Mouse (Mus musculus) T-helper 17 cell (primary cell): Measurements from ENCODE around the gene Mgat3.

Experiments used
- in situ Hi-C, 2 experiments: fragments of 300-600 bp; cut with MboI, MseI; formaldehyde crosslinking; loops; 1 replicate in 1 of 2; 2 replicates in 1 of 2; pipeline ENCODE4 v1.15.1; 2025; ENCODE audit warnings: high pct_unique_total_duplicates in 2 of 2

Gene Mgat3

GRCm38 (mm10) chr15:80175316-80175715 is 1.8 kb downstream of the Mgat3 start:
- in situ Hi-C loops: no loop called here

- in situ Hi-C loops: no loop called here
These were observed 2.2 kb downstream of the Mgat3 start for GRCm38 (mm10) chr15:80175756-80176155.

GRCm38 (mm10) chr15:80181561-80181960 is 8.0 kb downstream of the Mgat3 start:
- in situ Hi-C loops: no loop called here

- in situ Hi-C loops: no loop called here
These were observed 8.7 kb downstream of the Mgat3 start for GRCm38 (mm10) chr15:80182072-80182700.

GRCm38 (mm10) chr15:80188927-80189326 is 15.4 kb downstream of the Mgat3 start:
- in situ Hi-C loops: no loop called here

- in situ Hi-C loops: no loop called here
These were observed 16.6 kb downstream of the Mgat3 start for GRCm38 (mm10) chr15:80190075-80190474.

GRCm38 (mm10) chr15:80191585-80192245 is 18.2 kb downstream of the Mgat3 start:
- in situ Hi-C loops: no loop called here

GRCm38 (mm10) chr15:80192246-80192585 is 18.7 kb downstream of the Mgat3 start:
- in situ Hi-C loops: no loop called here

- in situ Hi-C loops: no loop called here
These were observed 19.3 kb downstream of the Mgat3 start for GRCm38 (mm10) chr15:80192847-80193246.

GRCm38 (mm10) chr15:80199556-80199955 is 26.0 kb downstream of the Mgat3 start:
- in situ Hi-C loops: no loop called here

GRCm38 (mm10) chr15:80202111-80202775 is 28.7 kb downstream of the Mgat3 start:
- in situ Hi-C loops: loop anchor here in 1 of 2 experiments (10.0 kb wide), 1 partner anchor 333 kb away; no protein-coding TSS in a partner anchor

- in situ Hi-C loops: loop anchor here in 1 of 2 experiments (10.0 kb wide), 1 partner anchor 331 kb away; no protein-coding TSS in a partner anchor
These were observed 29.9 kb downstream of the Mgat3 start for GRCm38 (mm10) chr15:80203406-80203805.

- in situ Hi-C loops: loop anchor here in 1 of 2 experiments (10.0 kb wide), 1 partner anchor 329 kb away; no protein-coding TSS in a partner anchor
These were observed 32.6 kb downstream of the Mgat3 start for GRCm38 (mm10) chr15:80206057-80206565.

- in situ Hi-C loops: loop anchor here in 1 of 2 experiments (10.0 kb wide), 1 partner anchor 326 kb away; no protein-coding TSS in a partner anchor
These were observed 34.9 kb downstream of the Mgat3 start for GRCm38 (mm10) chr15:80208446-80208845.

- in situ Hi-C loops: no loop called here
These were observed 40.2 kb downstream of the Mgat3 start for GRCm38 (mm10) chr15:80213688-80214087.

- in situ Hi-C loops: loop anchor here in 1 of 2 experiments (5.0 kb wide), 1 partner anchor 51 kb away; no protein-coding TSS in a partner anchor
These were observed 42.4 kb downstream of the Mgat3 start for GRCm38 (mm10) chr15:80215716-80216479.

GRCm38 (mm10) chr15:80216480-80216820 is 42.9 kb downstream of the Mgat3 start:
- in situ Hi-C loops: loop anchor here in 1 of 2 experiments (5.0 kb wide), 1 partner anchor 51 kb away; no protein-coding TSS in a partner anchor

- in situ Hi-C loops: loop anchor here in 1 of 2 experiments (5.0 kb wide), 1 partner anchor 50 kb away; no protein-coding TSS in a partner anchor
These were observed 44.0 kb downstream of the Mgat3 start for GRCm38 (mm10) chr15:80217476-80217875.

GRCm38 (mm10) chr15:80219211-80219610 is 45.7 kb downstream of the Mgat3 start:
- in situ Hi-C loops: loop anchor here in 1 of 2 experiments (5.0 kb wide), 1 partner anchor 48 kb away; no protein-coding TSS in a partner anchor

GRCm38 (mm10) chr15:80219705-80220657 is 46.5 kb downstream of the Mgat3 start:
- in situ Hi-C loops: loop anchor here (5.0 kb wide), 3 partner anchors 47 to 103 kb away; no protein-coding TSS in a partner anchor
